Mouse (Mus musculus) activated CD4-positive, CD25-positive, alpha-beta regulatory T cell (primary cell): Measurements from ENCODE around the gene Gm5072. TPM values are rescaled to one million over a fixed set of nuclear protein-coding genes. Genes with fewer than 3 reads are reported as not detected.

Experiments
- polyA plus RNA-seq, 2 experiments: library from polyadenylated mRNA; unstranded; fragments of 100-300 nt; shearing (Covaris generic); gene quantifications; one replicate each; pipeline ENCODE4 v1.2.1; 2017

The Gm5072 gene
- polyA plus RNA-seq = not detected

DNA sequence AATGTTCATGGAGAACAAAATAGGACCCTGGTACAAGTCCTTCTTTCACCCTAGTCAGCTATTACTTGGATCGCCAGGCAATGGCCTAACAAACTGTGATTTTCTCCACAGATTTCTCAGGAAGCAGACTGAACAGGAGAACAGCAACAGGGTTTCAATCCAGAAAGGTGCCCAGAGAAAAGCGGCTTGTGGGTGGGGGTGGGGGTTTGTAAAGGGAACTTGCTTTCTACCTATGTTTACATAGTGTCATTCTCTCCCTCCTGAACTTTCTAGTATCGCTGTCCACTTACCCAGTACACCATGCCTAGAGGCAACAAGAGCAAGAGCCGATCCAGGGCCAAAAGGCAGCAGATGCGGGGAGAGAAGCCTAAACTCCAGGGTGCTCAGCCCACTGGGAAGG lies at the start of gene Gm5072:
TSS of gene Gm5072 (plus strand) at position 301 of the 400 bp plus-strand sequence.

Other genes starting within 250 kb of the Gm5072 start
- gene Mageb2, start 60.8 kb upstream of the Gm5072 start, polyA plus RNA-seq = not detected
- not detected for gene Gm8914, start 87.6 kb downstream of the Gm5072 start, polyA plus RNA-seq
- not detected for gene 1700084M14Rik, start 183.4 kb downstream of the Gm5072 start, polyA plus RNA-seq
- gene Gm14781, start 239.7 kb downstream of the Gm5072 start, polyA plus RNA-seq = not detected